Mouse (Mus musculus) testis, adult 2 months (tissue): Measurements from ENCODE around the gene Kif3a.

ENCODE experiments used
- CTCF ChIP-seq: fragments of 200-500 bp; IDR thresholded peaks from 2 replicates; pipeline ENCODE4 v1.5.1; 2012; ENCODE audit warnings: low read depth, mild to moderate bottlenecking, inconsistent platforms, low read length, moderate library complexity; ENCODE audit not compliant: control insufficient read depth, insufficient read depth, insufficient replicate concordance
- POLR2A ChIP-seq: fragments of 200-500 bp; IDR thresholded peaks from 2 replicates; pipeline ENCODE4 v1.6.1; 2012; ENCODE audit warnings: low read depth, mild to moderate bottlenecking, inconsistent platforms, low read length, moderate library complexity; ENCODE audit not compliant: control insufficient read depth

DNA sequence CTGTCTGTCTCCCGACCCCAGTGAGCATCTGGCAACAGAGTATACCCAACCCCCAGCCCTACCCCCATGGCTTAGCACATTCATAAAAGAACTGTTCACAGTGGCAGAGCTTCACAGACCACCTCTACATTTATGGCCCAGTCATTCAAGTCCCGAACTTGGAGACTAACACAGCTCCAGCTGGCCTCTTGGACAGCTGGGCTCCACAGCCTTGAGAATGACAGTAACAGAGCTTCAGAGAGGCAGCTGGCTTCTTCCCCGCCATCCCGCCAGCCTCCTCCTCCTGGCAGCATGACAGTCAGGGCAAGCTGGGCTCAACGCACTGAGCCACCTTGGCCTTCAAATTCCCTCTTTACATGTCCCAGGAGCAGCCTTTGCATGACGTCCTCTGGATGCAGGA is 20.9 kb upstream of the Kif3a start:
- TF ChIP-seq POLR2A (no peak), CTCF (no peak)
